Mouse (Mus musculus): ENCODE results near the gene Il13ra2.
A peak's percentile ranks its signal among the peaks of the same experiment; 100 is the strongest.
"Not testable (repeated sequence)": the region's sequence is repeated elsewhere in the genome, so short reads cannot be mapped to it uniquely, and the experiment has no call there.

The Il13ra2 gene

DNA sequence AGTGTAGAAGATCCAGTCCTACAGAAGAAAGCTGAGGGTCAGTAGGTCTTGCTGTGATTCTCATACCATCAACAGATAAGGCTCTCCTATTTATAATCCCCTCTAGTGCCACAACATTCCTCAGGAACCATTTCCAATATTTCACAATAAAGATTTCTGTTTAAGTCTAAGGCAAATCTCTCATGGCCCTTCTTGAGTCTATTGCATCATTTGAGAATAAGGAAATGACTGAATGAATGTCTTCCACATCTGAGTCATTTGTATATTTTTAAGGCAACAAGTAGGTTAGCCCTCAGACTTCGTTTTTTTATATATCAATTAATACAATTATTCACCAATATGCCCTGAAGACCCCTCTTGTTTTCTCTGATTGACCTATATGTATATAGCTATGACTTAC, at the start of gene Il13ra2:
Gene Il13ra2 (minus strand): TSS at position 64 of the 400 bp plus-strand sequence.
- DNase-seq (ENCODE audit: low spot score), result peak; percentile 4

DNA sequence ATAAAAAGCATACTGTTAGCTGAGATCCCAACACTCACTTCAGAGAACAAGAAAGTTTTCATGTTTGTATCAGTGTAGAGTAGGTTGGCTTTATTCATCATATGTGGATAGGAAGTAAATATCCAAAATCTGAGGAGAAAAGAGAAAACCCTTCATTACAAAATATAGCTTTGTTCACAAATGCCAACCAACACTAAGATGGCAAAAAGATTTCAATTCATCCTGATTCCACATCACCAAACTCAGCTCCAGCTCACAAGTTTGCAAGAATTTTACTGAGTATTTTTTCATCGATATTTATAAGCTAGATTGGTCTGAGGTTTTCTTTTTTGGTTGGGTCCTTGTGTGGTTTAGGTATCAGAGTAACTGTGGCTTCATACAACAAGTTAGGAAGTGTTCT, 24.6 kb upstream of the Il13ra2 start, which contains the start of gene Vmn1r239-ps:
Gene Vmn1r239-ps (minus strand): TSS at position 101 of the 400 bp plus-strand sequence.
- not testable (repeated sequence) for DNase-seq (ENCODE audit: low spot score)

DNA sequence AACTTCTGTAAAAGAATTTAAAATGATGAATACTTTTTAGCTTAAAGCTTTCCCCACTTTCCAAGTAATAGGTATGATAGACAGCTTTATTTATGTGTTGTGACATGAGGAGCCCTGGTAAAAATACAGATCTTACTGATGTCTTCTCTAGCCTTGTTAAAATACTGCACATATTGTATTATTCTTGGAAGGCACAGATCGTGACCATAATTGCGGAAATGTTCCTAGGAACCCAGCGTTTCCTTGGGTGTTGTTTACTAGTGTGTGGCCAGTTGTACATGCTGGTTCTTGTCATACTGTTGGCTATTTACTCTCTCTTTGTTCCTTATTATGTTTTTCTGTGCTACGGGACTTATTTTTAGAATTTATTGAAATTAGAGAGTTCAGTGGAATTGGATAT, 14.4 kb upstream of the Il13ra2 start:
- DNase-seq (ENCODE audit: low spot score), result no peak

DNA sequence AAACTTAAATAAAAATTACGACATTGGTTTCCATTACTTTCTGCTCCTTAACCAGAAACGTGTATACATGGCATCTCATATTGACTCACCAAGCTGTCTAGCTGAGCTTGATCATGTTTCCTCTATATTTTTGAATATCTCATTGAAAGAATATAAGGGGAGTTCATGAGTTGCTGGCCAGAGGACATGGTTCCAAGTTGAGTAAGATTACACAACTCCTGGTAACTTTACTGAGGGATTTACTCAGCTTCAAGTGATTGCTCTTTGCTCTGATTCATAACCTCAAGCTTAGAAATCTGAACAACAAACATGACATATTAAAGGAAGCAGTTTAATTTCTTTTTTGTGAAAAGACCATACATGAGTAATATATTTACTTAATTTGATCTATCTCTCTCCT, 6.4 kb upstream of the Il13ra2 start:
- DNase-seq (ENCODE audit: low spot score), result peak; percentile 58

DNA sequence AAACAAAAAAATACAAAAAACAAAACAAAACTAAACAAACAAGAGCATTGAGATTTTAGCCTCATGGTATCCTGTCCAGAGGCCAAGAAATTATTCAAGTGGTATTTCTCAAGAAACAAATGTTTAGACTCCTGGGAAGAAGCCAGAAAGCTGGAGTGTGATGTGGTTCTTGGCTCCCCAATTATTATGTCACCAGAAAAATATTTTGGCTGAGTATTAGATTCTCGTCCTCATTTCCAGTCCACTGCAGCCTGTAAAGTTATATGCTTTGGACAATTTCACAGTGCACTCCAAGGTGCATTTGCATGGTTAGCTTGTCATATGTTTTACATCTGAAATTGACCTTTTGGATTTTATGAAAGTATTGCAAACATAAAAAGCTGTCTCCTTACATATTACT, 761 bp upstream of the Il13ra2 start:
- DNase-seq (ENCODE audit: low spot score), result peak; percentile 90

DNA sequence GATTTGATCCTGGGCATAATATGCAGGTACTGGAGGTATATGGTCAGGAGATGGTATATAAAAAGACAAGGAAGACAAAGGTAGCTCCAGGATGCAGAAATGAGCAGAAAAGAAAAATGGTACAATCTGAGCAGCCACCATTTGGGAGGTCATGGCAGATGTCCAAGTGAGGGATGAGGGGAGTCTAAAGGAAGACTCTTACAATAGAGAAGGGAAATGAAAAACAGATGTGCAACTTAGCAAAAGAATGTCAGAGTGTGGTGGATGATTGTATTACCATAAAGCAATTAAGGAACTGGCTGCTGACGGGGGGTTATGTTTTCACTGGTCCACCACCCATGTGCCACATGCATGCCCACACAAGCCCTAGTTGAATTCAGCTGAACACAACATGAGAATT, 35.5 kb downstream of the Il13ra2 start:
- peak; percentile 23 for DNase-seq (ENCODE audit: low spot score)

DNA sequence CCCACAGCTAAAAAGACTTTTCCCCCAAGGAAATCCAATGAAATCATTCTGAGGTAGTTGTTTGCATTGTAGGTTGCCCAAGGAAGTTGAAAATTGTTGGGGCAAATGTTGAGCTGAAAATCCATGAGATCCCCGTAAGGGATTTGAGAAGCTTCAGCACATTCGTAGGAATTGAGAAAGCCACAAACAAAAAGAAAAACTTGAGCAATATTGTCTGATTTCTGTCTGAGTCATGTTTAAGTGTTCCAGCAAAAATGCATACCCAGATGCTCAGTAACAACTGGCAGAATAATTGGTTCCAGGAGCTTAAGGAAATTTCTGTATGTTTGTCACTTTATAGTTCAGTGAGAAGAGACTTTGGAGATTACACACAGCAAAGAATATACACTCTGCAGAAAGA, 79.8 kb downstream of the Il13ra2 start:
- peak; percentile 11 for DNase-seq (ENCODE audit: low spot score)
